Mouse (Mus musculus): ENCODE results near the gene Maneal. TPM values are rescaled to one million over a fixed set of nuclear protein-coding genes. Genes with fewer than 3 reads are reported as not detected.

Gene Maneal
- polyA plus RNA-seq, 1 experiment from 2014 or later = 7.3 TPM

DNA sequence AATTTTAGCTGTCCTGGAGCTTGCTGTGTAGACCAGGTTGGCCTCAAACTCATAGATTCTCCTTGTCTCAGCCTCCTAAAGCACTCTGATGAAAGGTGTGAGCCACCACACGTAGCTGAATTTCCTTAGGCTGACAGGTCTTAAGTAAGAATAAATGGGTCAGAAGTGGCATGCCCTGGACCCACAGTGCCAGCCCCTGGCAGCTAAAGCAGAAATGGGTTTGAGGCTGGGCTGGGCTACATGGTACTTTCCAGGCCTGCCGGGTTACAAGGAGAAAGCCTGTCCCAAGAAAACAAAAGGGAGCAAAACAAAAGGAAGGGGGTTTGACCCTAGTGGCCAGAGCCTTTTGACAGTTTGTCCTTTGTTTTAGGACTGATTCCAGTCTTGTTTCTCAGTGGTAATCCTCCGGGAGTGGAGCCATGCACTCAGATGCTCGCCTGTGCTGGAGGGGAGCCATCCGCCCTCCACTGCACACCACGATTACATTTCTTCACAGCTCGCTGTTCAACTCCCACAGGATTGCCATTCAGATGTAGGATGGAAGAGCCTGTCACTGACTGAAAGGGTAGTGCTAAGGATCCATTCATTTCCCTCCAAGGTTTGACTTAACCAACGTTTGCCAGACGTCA, 50.5 kb downstream of the Maneal start:
- ATAC-seq (replicated peaks; ENCODE audit: low FRiP score) (no peak), DNase-seq (ENCODE audit: low spot score) (no peak)
- H3K4me1 ChIP-seq (replicated peaks; ENCODE audit: control insufficient read depth, insufficient read depth, low read length) = no peaks in the 10 kb centered on the region
- H3K4me2 ChIP-seq (ENCODE audit: low read depth, low read length, severe bottlenecking) = no peak overlapping the region
- no peaks in the 10 kb centered on the region; the same call in 1 of the 2 replicates for H3K36me3 ChIP-seq (ENCODE audit: control insufficient read depth, insufficient read depth, low read length)
- H3K9ac ChIP-seq (ENCODE audit: low read length) = no peak overlapping the region
- no peaks in the 10 kb centered on the region for H3K27me3 ChIP-seq (ENCODE audit: control insufficient read depth, insufficient read depth, low read length)
- 19% methylated on average over 9 of the region's 9 CpGs for WGBS
- no peak overlapping the region for H3K27ac ChIP-seq (ENCODE audit: low read depth, low read length)
- H3K9me3 ChIP-seq (ENCODE audit: control insufficient read depth, low read length) = no peaks in the 10 kb centered on the region
- no peak overlapping the region for H3K4me3 ChIP-seq (ENCODE audit: low read depth, low read length)

DNA sequence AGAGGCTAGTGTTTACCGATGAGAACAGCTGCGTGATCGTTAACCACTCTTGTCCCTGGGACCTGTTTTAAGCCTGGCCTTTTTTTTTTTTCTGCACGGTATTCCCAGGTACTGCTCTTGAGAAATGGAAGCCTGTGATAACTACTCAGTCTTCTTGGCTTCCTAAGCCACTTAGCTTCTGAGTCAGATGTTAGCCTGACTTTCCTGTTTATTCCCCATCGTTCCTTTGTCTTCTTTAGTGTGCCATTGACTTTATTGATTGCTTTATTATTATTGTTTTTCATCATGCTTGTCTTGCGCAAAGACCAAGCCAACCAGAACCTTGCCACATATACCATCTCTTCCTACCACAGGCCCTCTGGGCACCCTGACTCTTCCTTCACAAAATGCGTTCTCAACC, 51.9 kb downstream of the Maneal start:
- ATAC-seq (replicated peaks; ENCODE audit: low FRiP score) = no peak
- no peak for DNase-seq (ENCODE audit: low spot score)
- Histone ChIP-seq H3K4me1 (replicated peaks; ENCODE audit: control insufficient read depth, insufficient read depth, low read length) (no peaks in the 10 kb centered on the region), H3K36me3 (ENCODE audit: control insufficient read depth, insufficient read depth, low read length) (no peaks in the 10 kb centered on the region; the same call in 1 of the 2 replicates), H3K9ac (ENCODE audit: low read length) (no peak overlapping the region), H3K27ac (ENCODE audit: low read depth, low read length) (no peak overlapping the region), H3K4me3 (ENCODE audit: low read depth, low read length) (no peak overlapping the region), H3K27me3 (ENCODE audit: control insufficient read depth, insufficient read depth, low read length) (no peaks in the 10 kb centered on the region), H3K4me2 (ENCODE audit: low read depth, low read length, severe bottlenecking) (no peak overlapping the region), H3K9me3 (ENCODE audit: control insufficient read depth, low read length) (no peaks in the 10 kb centered on the region)
- 86% methylated on average over 7 of the region's 7 CpGs for WGBS

- 82% methylated on average over 9 of the region's 9 CpGs for WGBS
- Histone ChIP-seq H3K4me2 (ENCODE audit: low read depth, low read length, severe bottlenecking) (no peak overlapping the region), H3K27ac (ENCODE audit: low read depth, low read length) (no peak overlapping the region), H3K36me3 (ENCODE audit: control insufficient read depth, insufficient read depth, low read length) (no peaks in the 10 kb centered on the region; the same call in 1 of the 2 replicates), H3K4me1 (replicated peaks; ENCODE audit: control insufficient read depth, insufficient read depth, low read length) (no peaks in the 10 kb centered on the region), H3K9ac (ENCODE audit: low read length) (no peak overlapping the region), H3K27me3 (ENCODE audit: control insufficient read depth, insufficient read depth, low read length) (no peaks in the 10 kb centered on the region), H3K9me3 (ENCODE audit: control insufficient read depth, low read length) (no peaks in the 10 kb centered on the region), H3K4me3 (ENCODE audit: low read depth, low read length) (no peak overlapping the region)
- ATAC-seq (replicated peaks; ENCODE audit: low FRiP score) (no peak), DNase-seq (ENCODE audit: low spot score) (no peak)
These were observed 52.7 kb downstream of the Maneal start for GRCm38 (mm10) chr4:124809136-124809883.

GRCm38 (mm10) chr4:124808511-124808910, 53.5 kb downstream of the Maneal start:
- Histone ChIP-seq H3K9me3 (ENCODE audit: control insufficient read depth, low read length) (no peaks in the 10 kb centered on the region), H3K4me3 (ENCODE audit: low read depth, low read length) (no peak overlapping the region), H3K36me3 (ENCODE audit: control insufficient read depth, insufficient read depth, low read length) (no peaks in the 10 kb centered on the region; the same call in 1 of the 2 replicates), H3K4me1 (replicated peaks; ENCODE audit: control insufficient read depth, insufficient read depth, low read length) (no peaks in the 10 kb centered on the region), H3K27me3 (ENCODE audit: control insufficient read depth, insufficient read depth, low read length) (no peaks in the 10 kb centered on the region), H3K9ac (ENCODE audit: low read length) (no peak overlapping the region), H3K27ac (ENCODE audit: low read depth, low read length) (no peak overlapping the region), H3K4me2 (ENCODE audit: low read depth, low read length, severe bottlenecking) (no peak overlapping the region)
- no peak for ATAC-seq (replicated peaks; ENCODE audit: low FRiP score)
- DNase-seq (ENCODE audit: low spot score) = no peak
- whole genome bisulfite sequencing = 89% methylated on average over 5 of the region's 5 CpGs

Other genes with a start within 250 kb of the Maneal start
- gene Pou3f1, start 205.4 kb downstream of the Maneal start, polyA plus RNA-seq (2014; fragmentation: Nextera tagmentation; extraction: Ambion mirVana) = 8.6 and 11.7 TPM in 2 replicates
- gene Utp11, start 168.6 kb downstream of the Maneal start, polyA plus RNA-seq (2014; fragmentation: Nextera tagmentation; extraction: Ambion mirVana) = 55.3 and 63.2 TPM in 2 replicates
- 5.5 and 6.4 TPM in 2 replicates for gene Fhl3, start 161.5 kb downstream of the Maneal start, polyA plus RNA-seq (2014; fragmentation: Nextera tagmentation; extraction: Ambion mirVana)
- 218 and 220 TPM in 2 replicates for gene Sf3a3, start 147.4 kb downstream of the Maneal start, polyA plus RNA-seq (2014; fragmentation: Nextera tagmentation; extraction: Ambion mirVana)
- 34.1 and 36.8 TPM in 2 replicates for gene Inpp5b, start 120.3 kb downstream of the Maneal start, polyA plus RNA-seq (2014; fragmentation: Nextera tagmentation; extraction: Ambion mirVana)
- 14.7 and 15.4 TPM in 2 replicates for gene Mtf1, start 60.1 kb downstream of the Maneal start, polyA plus RNA-seq (2014; fragmentation: Nextera tagmentation; extraction: Ambion mirVana)
- gene Yrdc, start 11.5 kb downstream of the Maneal start, polyA plus RNA-seq (2014; fragmentation: Nextera tagmentation; extraction: Ambion mirVana) = 45.0 and 50.9 TPM in 2 replicates
- gene 1110065P20Rik, start 11.0 kb downstream of the Maneal start, polyA plus RNA-seq (2014; fragmentation: Nextera tagmentation; extraction: Ambion mirVana) = 49.5 and 51.7 TPM in 2 replicates
- 1.5 and 1.6 TPM in 2 replicates for gene Epha10, start 18.7 kb upstream of the Maneal start, polyA plus RNA-seq (2014; fragmentation: Nextera tagmentation; extraction: Ambion mirVana)
- gene 9930104L06Rik, start 74.9 kb upstream of the Maneal start, polyA plus RNA-seq (2014; fragmentation: Nextera tagmentation; extraction: Ambion mirVana) = 5.9 and 6.1 TPM in 2 replicates
- gene Cdca8, start 77.1 kb upstream of the Maneal start, polyA plus RNA-seq (2014; fragmentation: Nextera tagmentation; extraction: Ambion mirVana) = 284 and 293 TPM in 2 replicates
- 56.2 and 64.8 TPM in 2 replicates for gene Rspo1, start 124.3 kb upstream of the Maneal start, polyA plus RNA-seq (2014; fragmentation: Nextera tagmentation; extraction: Ambion mirVana)
- 95.5 and 98.5 TPM in 2 replicates for gene Gnl2, start 154.4 kb upstream of the Maneal start, polyA plus RNA-seq (2014; fragmentation: Nextera tagmentation; extraction: Ambion mirVana)
- gene Dnali1, start 203.5 kb upstream of the Maneal start, polyA plus RNA-seq (2014; fragmentation: Nextera tagmentation; extraction: Ambion mirVana) = 0.24 and 0.28 TPM in 2 replicates
- 32.8 and 33.9 TPM in 2 replicates for gene Snip1, start 204.5 kb upstream of the Maneal start, polyA plus RNA-seq (2014; fragmentation: Nextera tagmentation; extraction: Ambion mirVana)
- gene Meaf6, start 223.0 kb upstream of the Maneal start, polyA plus RNA-seq (2014; fragmentation: Nextera tagmentation; extraction: Ambion mirVana) = 109 and 120 TPM in 2 replicates

Measured in forebrain, embryonic 11.5 days (tissue).